Mouse (Mus musculus) bone marrow, adult 2 months (tissue): ENCODE data around the gene Tm7sf2. TPM values are rescaled to one million over a fixed set of nuclear protein-coding genes. Genes with fewer than 3 reads are reported as not detected.

Experiments
- H3K27ac ChIP-seq: fragments of 200-500 bp; 2 replicates; pipeline ENCODE4 v1.5.1; 2012; ENCODE audit warnings: low read depth, mild to moderate bottlenecking, control low read depth, inconsistent platforms, low read length; ENCODE audit not compliant: control insufficient read depth, poor library complexity, insufficient read depth
- H3K4me1 ChIP-seq: fragments of 200-500 bp; 2 replicates; pipeline ENCODE4 v1.6.1; 2011; ENCODE audit warnings: low read length; ENCODE audit not compliant: control insufficient read depth, insufficient read depth
- H3K4me3 ChIP-seq: fragments of 200-500 bp; replicated peaks from 2 replicates; pipeline ENCODE3; 2011; ENCODE audit warnings: mild to moderate bottlenecking, low read depth, low read length, control low read depth; ENCODE audit not compliant: control insufficient read depth
- CTCF ChIP-seq: fragments of 200-500 bp; IDR thresholded peaks from 2 replicates; pipeline ENCODE4 v1.5.1; 2011; ENCODE audit warnings: low read length, control low read depth; ENCODE audit not compliant: control insufficient read depth, insufficient read depth
- POLR2A ChIP-seq: fragments of 200-500 bp; IDR thresholded peaks from 2 replicates; pipeline ENCODE4 v1.6.1; 2011; ENCODE audit warnings: low read depth, mild to moderate bottlenecking, control low read depth, low read length, borderline replicate concordance; ENCODE audit not compliant: control insufficient read depth
- whole genome bisulfite sequencing: fragments of 180-500 bp; shearing (Covaris S2); methylation state at CpG from one replicate; pipeline ENCODE4 v1.1.7; 2018; 5-methylcytosine and 5-hydroxymethylcytosine counted together
- polyA plus RNA-seq: library from polyadenylated mRNA; stranded (reverse); fragments of >200 nt; gene quantifications from 2 replicates; pipeline ENCODE4 v1.2.4, GENCODE M21; 2011; ENCODE audit warnings: low replicate concordance; ENCODE audit not compliant: missing spikeins, insufficient read depth, insufficient read length

Gene Tm7sf2
- polyA plus RNA-seq, 1 experiment: 12.3 TPM

GRCm38 (mm10) chr19:6076564-6077393 is 8.6 kb upstream of the Tm7sf2 start, which contains the start of gene Vps51:
Gene Vps51 (minus strand): TSS chr19:6077231.
- Histone ChIP-seq H3K4me1 (peaks cover 6% of the 10 kb centered on the region), H3K4me3 (peak within 1 kb of the TSS; percentile 78), H3K27ac (peak within 1 kb of the TSS; percentile 79)
- peak; percentile 49; the same call in 1 of the 2 replicates for TF ChIP-seq POLR2A
- TF ChIP-seq CTCF: no peak
- 1% methylated on average over 33 of the region's 33 CpGs for WGBS

GRCm38 (mm10) chr19:6073889-6074288 is 5.7 kb upstream of the Tm7sf2 start:
- Histone ChIP-seq H3K4me3 (no peak overlapping the region), H3K27ac (peak overlapping the region; percentile 47; the same call in 1 of the 2 replicates), H3K4me1 (peaks cover 7% of the 10 kb centered on the region)
- 57% methylated on average over 5 of the region's 5 CpGs for WGBS
- no peak for TF ChIP-seq POLR2A
- no peak for TF ChIP-seq CTCF

GRCm38 (mm10) chr19:6071261-6071660 is 3.1 kb upstream of the Tm7sf2 start:
- WGBS: 80% methylated on average over 19 of the region's 19 CpGs
- H3K4me3 ChIP-seq: no peak overlapping the region
- peaks cover 7% of the 10 kb centered on the region for H3K4me1 ChIP-seq
- H3K27ac ChIP-seq: peak overlapping the region; percentile 35; the same call in 1 of the 2 replicates
- TF ChIP-seq CTCF (no peak), POLR2A (peak; percentile 23; the same call in 1 of the 2 replicates)

- Histone ChIP-seq H3K27ac (peak overlapping the region; percentile 35; the same call in 1 of the 2 replicates), H3K4me3 (no peak overlapping the region), H3K4me1 (peaks cover 6% of the 10 kb centered on the region)
- TF ChIP-seq CTCF (no peak), POLR2A (no peak)
- 87% methylated on average over 31 of the region's 31 CpGs for WGBS
Measured at GRCm38 (mm10) chr19:6070571-6071250, 2.5 kb upstream of the Tm7sf2 start.

GRCm38 (mm10) chr19:6069851-6070250 is 1.7 kb upstream of the Tm7sf2 start:
- H3K4me3 ChIP-seq: no peak overlapping the region
- 85% methylated on average over 10 of the region's 10 CpGs for WGBS
- H3K4me1 ChIP-seq: peaks cover 6% of the 10 kb centered on the region
- no peak overlapping the region for H3K27ac ChIP-seq
- TF ChIP-seq POLR2A (no peak), CTCF (no peak)

- no peak for TF ChIP-seq CTCF
- no peak for TF ChIP-seq POLR2A
- Histone ChIP-seq H3K4me1 (peaks cover 6% of the 10 kb centered on the region), H3K27ac (no peak overlapping the region), H3K4me3 (no peak overlapping the region)
- WGBS: 82% methylated on average over 4 of the region's 4 CpGs
Measured at GRCm38 (mm10) chr19:6068951-6069350, 778 bp upstream of the Tm7sf2 start.

GRCm38 (mm10) chr19:6067011-6067723 is 1.0 kb downstream of the Tm7sf2 start:
- 1% methylated on average over 30 of the region's 30 CpGs for WGBS
- Histone ChIP-seq H3K27ac (0 out of 2 replicates have a peak overlapping the region, but pooled peaks have one; percentile 6), H3K4me3 (peak overlapping the region; percentile 56), H3K4me1 (peaks cover 6% of the 10 kb centered on the region)
- TF ChIP-seq POLR2A: no peak
- TF ChIP-seq CTCF: peak; percentile 92

- WGBS: 44% methylated on average over 5 of the region's 5 CpGs
- Histone ChIP-seq H3K4me1 (peaks cover 6% of the 10 kb centered on the region), H3K27ac (no peak overlapping the region), H3K4me3 (no peak overlapping the region)
- TF ChIP-seq CTCF (no peak), POLR2A (no peak)
Measured at GRCm38 (mm10) chr19:6066571-6066970, 1.6 kb downstream of the Tm7sf2 start.

- no peak overlapping the region for H3K27ac ChIP-seq
- no peak for TF ChIP-seq POLR2A
- TF ChIP-seq CTCF: no peak
- H3K4me3 ChIP-seq: no peak overlapping the region
- WGBS: 88% methylated on average over 6 of the region's 6 CpGs
- peaks cover 4% of the 10 kb centered on the region for H3K4me1 ChIP-seq
Measured at GRCm38 (mm10) chr19:6063081-6063480, 5.1 kb downstream of the Tm7sf2 start.
